Mouse (Mus musculus): ENCODE measurements around the gene Doxl2. TPM values are rescaled to one million over a fixed set of nuclear protein-coding genes. Genes with fewer than 3 reads are reported as not detected.

Gene Doxl2
- polyA plus RNA-seq, 1 experiment from 2014 or later, result not detected

DNA sequence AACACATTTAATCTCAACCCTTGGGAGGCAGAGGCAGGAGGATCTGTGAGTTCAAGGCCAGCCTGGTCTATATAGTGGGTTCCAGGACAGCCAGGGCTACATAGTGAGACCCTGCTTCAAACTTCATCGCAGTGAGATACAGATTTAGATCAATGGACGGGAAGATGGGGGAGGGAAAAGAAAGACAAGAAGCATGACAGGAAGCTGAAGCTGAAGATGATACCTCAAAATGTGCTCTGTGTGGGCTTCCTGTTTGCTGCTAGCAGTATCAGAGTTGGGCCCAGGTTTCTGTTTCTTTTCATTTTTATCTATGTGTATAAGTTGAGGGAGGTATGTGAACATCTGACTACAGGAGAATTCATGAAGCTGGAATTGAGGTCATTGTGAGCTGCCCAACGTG is 38.7 kb downstream of the Doxl2 start:
- Histone ChIP-seq H3K36me3 (ENCODE audit: insufficient read depth, low read length) (no peaks in the 10 kb centered on the region), H3K4me3 (ENCODE audit: low read depth, low read length) (no peak overlapping the region), H3K4me2 (replicated peaks; ENCODE audit: low read depth, low read length) (no peak overlapping the region), H3K4me1 (ENCODE audit: insufficient read depth, low read depth, low read length) (0 out of 2 replicates have a peak, but pooled peaks cover 3% of the 10 kb centered on the region), H3K9me3 (ENCODE audit: low read length) (no peaks in the 10 kb centered on the region), H3K27ac (ENCODE audit: low read length) (no peak overlapping the region), H3K27me3 (replicated peaks; ENCODE audit: insufficient read depth, low read length) (no peaks in the 10 kb centered on the region), H3K9ac (replicated peaks; ENCODE audit: low read depth) (no peak overlapping the region)
- DNase-seq (ENCODE audit: low spot score), result no peak
- TF ChIP-seq EP300 (IDR thresholded peaks at IDR 0.05) (no peak), CTCF (IDR thresholded peaks at IDR 0.05) (no peak)
- ATAC-seq, result no peak
- 76% methylated on average over 3 of the region's 3 CpGs for WGBS

DNA sequence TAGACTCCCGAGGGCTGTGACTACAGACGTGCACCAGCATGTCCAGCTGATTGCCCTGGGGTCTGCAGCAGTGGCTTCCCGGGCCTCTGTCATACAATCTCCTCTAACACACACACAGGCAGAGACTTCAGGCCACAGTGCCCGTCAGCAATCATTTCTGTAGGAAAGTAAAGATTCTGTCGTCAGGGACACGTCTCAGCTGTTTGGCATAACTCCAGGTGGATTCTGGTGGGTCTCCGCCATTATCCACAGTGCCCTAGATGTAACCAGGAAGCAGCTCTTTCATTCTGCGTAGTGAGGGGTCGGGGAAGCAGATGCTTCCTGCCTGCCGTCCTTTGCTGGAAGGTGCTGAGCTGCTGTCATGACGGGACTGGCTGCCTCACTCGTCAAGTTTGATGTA is 42.4 kb downstream of the Doxl2 start:
- TF ChIP-seq EP300 (IDR thresholded peaks at IDR 0.05) (no peak), CTCF (IDR thresholded peaks at IDR 0.05) (no peak)
- Histone ChIP-seq H3K27ac (ENCODE audit: low read length) (no peak overlapping the region), H3K36me3 (ENCODE audit: insufficient read depth, low read length) (no peaks in the 10 kb centered on the region), H3K9me3 (ENCODE audit: low read length) (no peaks in the 10 kb centered on the region), H3K4me1 (ENCODE audit: insufficient read depth, low read depth, low read length) (0 out of 2 replicates have a peak, but pooled peaks cover 3% of the 10 kb centered on the region), H3K27me3 (replicated peaks; ENCODE audit: insufficient read depth, low read length) (no peaks in the 10 kb centered on the region), H3K9ac (replicated peaks; ENCODE audit: low read depth) (no peak overlapping the region), H3K4me2 (replicated peaks; ENCODE audit: low read depth, low read length) (0 out of 2 replicates have a peak overlapping the region, but pooled peaks have one; percentile 8), H3K4me3 (ENCODE audit: low read depth, low read length) (no peak overlapping the region)
- peak; percentile 40 for DNase-seq (ENCODE audit: low spot score)
- WGBS, result 26% methylated on average over 12 of the region's 12 CpGs
- ATAC-seq, result peak; percentile 63

DNA sequence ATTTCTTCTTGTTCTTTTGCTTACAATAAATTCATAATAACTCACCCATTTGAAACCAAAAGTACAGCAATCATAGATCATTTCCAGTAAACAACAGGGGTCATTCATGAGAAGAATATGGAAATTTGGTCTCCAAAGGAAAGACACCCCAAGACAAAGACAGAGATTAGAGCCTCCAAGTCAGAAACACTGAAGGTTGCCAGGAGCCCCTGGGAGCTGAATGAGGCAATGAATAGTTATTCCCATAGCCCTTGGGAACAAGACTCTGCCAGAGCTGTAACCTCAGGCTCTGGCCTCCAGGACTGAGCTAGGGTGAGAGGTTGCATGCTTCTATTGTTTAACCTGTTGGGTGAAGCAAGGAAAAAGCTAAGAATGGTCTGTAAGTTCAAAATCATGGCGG is 44.6 kb downstream of the Doxl2 start:
- H3K27ac ChIP-seq (ENCODE audit: low read length), result no peak overlapping the region
- 96% methylated on average over 1 of the region's 1 CpGs for WGBS
- no peak overlapping the region for H3K9ac ChIP-seq (replicated peaks; ENCODE audit: low read depth)
- TF ChIP-seq CTCF (IDR thresholded peaks at IDR 0.05) (no peak), EP300 (IDR thresholded peaks at IDR 0.05) (no peak)
- no peaks in the 10 kb centered on the region for H3K27me3 ChIP-seq (replicated peaks; ENCODE audit: insufficient read depth, low read length)
- H3K36me3 ChIP-seq (ENCODE audit: insufficient read depth, low read length), result no peaks in the 10 kb centered on the region
- H3K4me2 ChIP-seq (replicated peaks; ENCODE audit: low read depth, low read length), result no peak overlapping the region
- DNase-seq (ENCODE audit: low spot score) (no peak), ATAC-seq (no peak)
- H3K4me3 ChIP-seq (ENCODE audit: low read depth, low read length), result no peak overlapping the region
- no peaks in the 10 kb centered on the region for H3K9me3 ChIP-seq (ENCODE audit: low read length)
- H3K4me1 ChIP-seq (ENCODE audit: insufficient read depth, low read depth, low read length), result 0 out of 2 replicates have a peak, but pooled peaks cover 3% of the 10 kb centered on the region

DNA sequence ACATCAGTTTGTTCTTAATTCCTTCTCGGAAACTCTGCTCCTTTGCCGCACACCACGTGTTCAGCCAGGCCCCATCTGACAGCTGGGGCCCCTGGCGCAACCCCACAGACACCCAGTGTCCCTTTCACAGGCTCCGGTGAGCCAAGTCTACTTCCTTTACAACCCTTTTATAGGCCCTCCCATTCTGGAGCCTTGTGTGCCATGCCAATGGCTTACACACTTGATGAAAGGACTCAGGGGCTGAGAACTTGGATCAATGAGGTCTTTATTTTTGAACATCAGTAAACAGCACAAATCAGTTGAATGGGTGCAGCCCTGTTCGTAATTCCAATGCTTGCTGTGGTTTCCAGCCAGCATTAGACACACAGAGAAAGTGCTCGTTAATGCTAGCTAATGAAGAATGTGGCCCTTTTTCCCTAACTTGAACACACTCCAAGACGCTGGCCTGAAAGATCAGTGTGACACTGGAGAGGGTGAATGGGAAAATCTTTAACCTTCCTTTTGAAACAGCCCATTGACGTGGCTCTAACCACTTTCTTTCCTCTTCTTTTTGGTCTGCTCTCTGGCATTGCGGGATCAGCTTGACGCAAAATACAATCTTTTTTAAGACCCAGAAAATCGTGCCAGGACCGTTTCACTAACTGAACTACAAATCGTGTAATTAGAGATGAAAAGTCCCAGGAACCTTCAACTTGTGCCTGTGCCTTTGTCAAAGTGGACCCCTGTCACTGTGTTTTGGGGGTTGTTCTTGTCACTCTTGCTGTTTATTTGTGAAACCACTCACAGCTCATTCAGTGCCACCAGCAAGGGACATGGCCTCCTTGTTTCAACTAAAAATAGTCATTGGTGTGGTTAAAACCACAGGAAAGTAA is 46.6 kb downstream of the Doxl2 start:
- Histone ChIP-seq H3K9ac (replicated peaks; ENCODE audit: low read depth) (no peak overlapping the region), H3K4me2 (replicated peaks; ENCODE audit: low read depth, low read length) (no peak overlapping the region), H3K27ac (ENCODE audit: low read length) (no peak overlapping the region), H3K27me3 (replicated peaks; ENCODE audit: insufficient read depth, low read length) (no peaks in the 10 kb centered on the region), H3K9me3 (ENCODE audit: low read length) (no peaks in the 10 kb centered on the region), H3K4me1 (ENCODE audit: insufficient read depth, low read depth, low read length) (0 out of 2 replicates have a peak, but pooled peaks cover 3% of the 10 kb centered on the region), H3K36me3 (ENCODE audit: insufficient read depth, low read length) (no peaks in the 10 kb centered on the region), H3K4me3 (ENCODE audit: low read depth, low read length) (no peak overlapping the region)
- WGBS, result 63% methylated on average over 14 of the region's 14 CpGs
- ATAC-seq (no peak), DNase-seq (ENCODE audit: low spot score) (no peak)
- TF ChIP-seq CTCF (IDR thresholded peaks at IDR 0.05), result no peak
- no peak for TF ChIP-seq EP300 (IDR thresholded peaks at IDR 0.05)

DNA sequence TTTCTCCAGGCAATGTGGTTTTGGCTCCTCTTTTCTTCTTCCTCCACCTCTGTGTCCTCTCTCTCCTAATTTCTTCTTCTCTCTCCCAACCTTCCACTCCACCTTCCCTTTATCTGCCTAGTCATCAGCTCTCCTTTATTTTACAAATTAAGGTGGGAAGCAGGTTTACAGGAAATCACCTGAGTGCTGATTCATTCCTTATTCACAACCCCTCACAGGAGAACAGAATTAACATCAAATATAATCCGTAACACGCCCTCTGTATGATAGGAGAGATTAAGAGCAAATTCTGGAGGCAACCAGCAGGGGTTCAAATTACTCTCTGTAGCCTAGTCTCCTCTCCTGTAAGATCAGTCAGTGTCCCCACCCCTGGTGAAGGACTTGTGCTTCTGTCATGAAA is 47.6 kb downstream of the Doxl2 start:
- Histone ChIP-seq H3K36me3 (ENCODE audit: insufficient read depth, low read length) (no peaks in the 10 kb centered on the region), H3K4me3 (ENCODE audit: low read depth, low read length) (no peak overlapping the region), H3K9me3 (ENCODE audit: low read length) (no peaks in the 10 kb centered on the region), H3K27me3 (replicated peaks; ENCODE audit: insufficient read depth, low read length) (no peaks in the 10 kb centered on the region), H3K9ac (replicated peaks; ENCODE audit: low read depth) (no peak overlapping the region), H3K4me1 (ENCODE audit: insufficient read depth, low read depth, low read length) (0 out of 2 replicates have a peak, but pooled peaks cover 3% of the 10 kb centered on the region), H3K27ac (ENCODE audit: low read length) (no peak overlapping the region), H3K4me2 (replicated peaks; ENCODE audit: low read depth, low read length) (no peak overlapping the region)
- TF ChIP-seq EP300 (IDR thresholded peaks at IDR 0.05) (no peak), CTCF (IDR thresholded peaks at IDR 0.05) (no peak)
- ATAC-seq (no peak), DNase-seq (ENCODE audit: low spot score) (no peak)
- WGBS, result 69% methylated on average over 2 of the region's 2 CpGs

DNA sequence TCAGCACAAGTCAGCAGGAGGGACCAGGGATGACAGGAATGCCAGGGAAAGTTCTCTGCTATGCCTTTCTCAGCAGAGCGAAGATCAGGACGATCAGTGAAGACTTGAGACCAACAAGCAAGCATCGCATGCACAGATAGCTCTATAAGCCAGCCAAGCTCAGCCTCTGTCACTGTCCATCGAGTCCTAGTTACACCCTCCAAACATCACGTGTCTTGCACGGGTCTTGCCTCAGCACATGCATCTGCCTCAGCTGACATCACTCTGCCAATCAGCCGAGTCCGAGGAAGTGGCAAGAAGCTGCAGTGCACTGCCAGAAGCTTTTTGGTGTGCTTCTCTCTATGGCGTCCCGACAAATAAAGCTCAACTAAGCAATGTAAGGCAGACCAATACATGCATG is 48.6 kb downstream of the Doxl2 start:
- 78% methylated on average over 10 of the region's 10 CpGs for WGBS
- no peak overlapping the region for H3K4me3 ChIP-seq (ENCODE audit: low read depth, low read length)
- no peak overlapping the region for H3K9ac ChIP-seq (replicated peaks; ENCODE audit: low read depth)
- H3K27me3 ChIP-seq (replicated peaks; ENCODE audit: insufficient read depth, low read length), result no peaks in the 10 kb centered on the region
- H3K4me2 ChIP-seq (replicated peaks; ENCODE audit: low read depth, low read length), result no peak overlapping the region
- no peaks in the 10 kb centered on the region for H3K36me3 ChIP-seq (ENCODE audit: insufficient read depth, low read length)
- H3K4me1 ChIP-seq (ENCODE audit: insufficient read depth, low read depth, low read length), result 0 out of 2 replicates have a peak, but pooled peaks cover 3% of the 10 kb centered on the region
- DNase-seq (ENCODE audit: low spot score) (no peak), ATAC-seq (no peak)
- TF ChIP-seq CTCF (IDR thresholded peaks at IDR 0.05), result no peak
- TF ChIP-seq EP300 (IDR thresholded peaks at IDR 0.05), result no peak
- no peaks in the 10 kb centered on the region for H3K9me3 ChIP-seq (ENCODE audit: low read length)
- no peak overlapping the region for H3K27ac ChIP-seq (ENCODE audit: low read length)

All from lung, postnatal 0 days (tissue).